Mouse (Mus musculus): ENCODE results near the gene Erg28. TPM values are rescaled to one million over a fixed set of nuclear protein-coding genes. Genes with fewer than 3 reads are reported as not detected.

Erg28 gene
- polyA plus RNA-seq, 1 experiment, result 19.1 TPM

- H3K4me3 ChIP-seq (ENCODE audit: extremely low read depth, insufficient read depth, insufficient read length), result no peak overlapping the region
- WGBS, result 77% methylated on average over 3 of the region's 3 CpGs
- TF ChIP-seq CTCF (IDR thresholded peaks at IDR 0.05; ENCODE audit: extremely low read depth, insufficient read depth, insufficient read length, insufficient replicate concordance) (no peak), POLR2A (IDR thresholded peaks at IDR 0.05; ENCODE audit: low read depth, low read length) (no peak)
Observed at GRCm38 (mm10) chr12:85781606-85782005, 42.7 kb downstream of the Erg28 start.

GRCm38 (mm10) chr12:85779707-85780106 lies 44.6 kb downstream of the Erg28 start:
- WGBS, result 95% methylated on average over 5 of the region's 5 CpGs
- no peak overlapping the region for H3K27ac ChIP-seq (ENCODE audit: insufficient read depth, low read length)
- no peaks in the 10 kb centered on the region for H3K4me1 ChIP-seq (ENCODE audit: control insufficient read depth, insufficient read depth, insufficient read length)
- DNase-seq (ENCODE audit: low read depth in 1 of 2, low spot score in 2 of 2), result no peak
- no peaks in the 10 kb centered on the region for H3K27me3 ChIP-seq (ENCODE audit: control insufficient read depth, insufficient read depth, low read length)
- no peak overlapping the region for H3K4me3 ChIP-seq (ENCODE audit: extremely low read depth, insufficient read depth, insufficient read length)
- no peaks in the 10 kb centered on the region for H3K36me3 ChIP-seq (ENCODE audit: control insufficient read depth, insufficient read depth, low read length)
- no peak for TF ChIP-seq CTCF (IDR thresholded peaks at IDR 0.05; ENCODE audit: extremely low read depth, insufficient read depth, insufficient read length, insufficient replicate concordance)
- no peak for TF ChIP-seq POLR2A (IDR thresholded peaks at IDR 0.05; ENCODE audit: low read depth, low read length)

More at GRCm38 (mm10) chr12:85781606-85782005, 42.7 kb downstream of the Erg28 start:
- Histone ChIP-seq H3K27me3 (ENCODE audit: control insufficient read depth, insufficient read depth, low read length) (no peaks in the 10 kb centered on the region), H3K36me3 (ENCODE audit: control insufficient read depth, insufficient read depth, low read length) (no peaks in the 10 kb centered on the region), H3K4me1 (ENCODE audit: control insufficient read depth, insufficient read depth, insufficient read length) (no peaks in the 10 kb centered on the region), H3K27ac (ENCODE audit: insufficient read depth, low read length) (no peak overlapping the region)
- DNase-seq (ENCODE audit: low read depth in 1 of 2, low spot score in 2 of 2), result no peak

GRCm38 (mm10) chr12:85778962-85779361 lies 45.4 kb downstream of the Erg28 start:
- H3K27ac ChIP-seq (ENCODE audit: insufficient read depth, low read length), result no peak overlapping the region
- no peaks in the 10 kb centered on the region for H3K36me3 ChIP-seq (ENCODE audit: control insufficient read depth, insufficient read depth, low read length)
- 77% methylated on average over 3 of the region's 3 CpGs for WGBS
- H3K4me1 ChIP-seq (ENCODE audit: control insufficient read depth, insufficient read depth, insufficient read length), result no peaks in the 10 kb centered on the region
- no peak overlapping the region for H3K4me3 ChIP-seq (ENCODE audit: extremely low read depth, insufficient read depth, insufficient read length)
- no peak for DNase-seq (ENCODE audit: low read depth in 1 of 2, low spot score in 2 of 2)
- no peaks in the 10 kb centered on the region for H3K27me3 ChIP-seq (ENCODE audit: control insufficient read depth, insufficient read depth, low read length)
- TF ChIP-seq POLR2A (IDR thresholded peaks at IDR 0.05; ENCODE audit: low read depth, low read length) (no peak), CTCF (IDR thresholded peaks at IDR 0.05; ENCODE audit: extremely low read depth, insufficient read depth, insufficient read length, insufficient replicate concordance) (no peak)

DNA sequence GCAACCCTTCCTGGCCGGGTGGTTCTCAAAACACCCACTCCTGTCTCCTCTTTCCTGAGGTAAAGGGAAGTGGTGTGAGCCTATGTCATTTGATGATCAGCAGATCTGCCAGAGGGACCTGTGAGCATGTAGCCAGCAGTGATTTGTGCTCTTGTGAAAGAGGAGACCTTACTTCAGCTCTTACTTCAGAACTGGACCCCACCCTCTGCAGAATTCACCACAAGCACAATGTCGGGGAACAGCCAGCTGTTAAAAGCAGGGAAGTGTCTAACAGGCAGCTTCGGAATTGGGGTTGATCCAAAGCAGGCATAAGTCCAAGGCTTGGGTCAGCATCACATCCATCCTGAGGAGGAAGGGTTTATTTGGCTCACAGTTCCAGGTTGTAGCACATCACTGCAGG lies 53.0 kb downstream of the Erg28 start:
- TF ChIP-seq CTCF (IDR thresholded peaks at IDR 0.05; ENCODE audit: extremely low read depth, insufficient read depth, insufficient read length, insufficient replicate concordance) (no peak), POLR2A (IDR thresholded peaks at IDR 0.05; ENCODE audit: low read depth, low read length) (no peak)
- Histone ChIP-seq H3K36me3 (ENCODE audit: control insufficient read depth, insufficient read depth, low read length) (no peaks in the 10 kb centered on the region), H3K4me3 (ENCODE audit: extremely low read depth, insufficient read depth, insufficient read length) (no peak overlapping the region), H3K27ac (ENCODE audit: insufficient read depth, low read length) (no peak overlapping the region), H3K4me1 (ENCODE audit: control insufficient read depth, insufficient read depth, insufficient read length) (no peaks in the 10 kb centered on the region), H3K27me3 (ENCODE audit: control insufficient read depth, insufficient read depth, low read length) (no peaks in the 10 kb centered on the region)
- DNase-seq (ENCODE audit: low read depth in 1 of 2, low spot score in 2 of 2), result no peak
- WGBS, result 31% methylated on average over 3 of the region's 3 CpGs

GRCm38 (mm10) chr12:85767750-85768149 lies 56.6 kb downstream of the Erg28 start:
- Histone ChIP-seq H3K27me3 (ENCODE audit: control insufficient read depth, insufficient read depth, low read length) (no peaks in the 10 kb centered on the region), H3K27ac (ENCODE audit: insufficient read depth, low read length) (no peak overlapping the region), H3K4me1 (ENCODE audit: control insufficient read depth, insufficient read depth, insufficient read length) (no peaks in the 10 kb centered on the region), H3K4me3 (ENCODE audit: extremely low read depth, insufficient read depth, insufficient read length) (no peak overlapping the region), H3K36me3 (ENCODE audit: control insufficient read depth, insufficient read depth, low read length) (no peaks in the 10 kb centered on the region)
- DNase-seq (ENCODE audit: low read depth in 1 of 2, low spot score in 2 of 2), result no peak
- 69% methylated on average over 4 of the region's 4 CpGs for WGBS
- no peak for TF ChIP-seq CTCF (IDR thresholded peaks at IDR 0.05; ENCODE audit: extremely low read depth, insufficient read depth, insufficient read length, insufficient replicate concordance)
- TF ChIP-seq POLR2A (IDR thresholded peaks at IDR 0.05; ENCODE audit: low read depth, low read length), result no peak

GRCm38 (mm10) chr12:85766287-85766686 lies 58.1 kb downstream of the Erg28 start:
- Histone ChIP-seq H3K4me3 (ENCODE audit: extremely low read depth, insufficient read depth, insufficient read length) (no peak overlapping the region), H3K27ac (ENCODE audit: insufficient read depth, low read length) (no peak overlapping the region), H3K27me3 (ENCODE audit: control insufficient read depth, insufficient read depth, low read length) (no peaks in the 10 kb centered on the region), H3K4me1 (ENCODE audit: control insufficient read depth, insufficient read depth, insufficient read length) (no peaks in the 10 kb centered on the region), H3K36me3 (ENCODE audit: control insufficient read depth, insufficient read depth, low read length) (no peaks in the 10 kb centered on the region)
- 88% methylated on average over 3 of the region's 3 CpGs for WGBS
- no peak for TF ChIP-seq CTCF (IDR thresholded peaks at IDR 0.05; ENCODE audit: extremely low read depth, insufficient read depth, insufficient read length, insufficient replicate concordance)
- no peak for TF ChIP-seq POLR2A (IDR thresholded peaks at IDR 0.05; ENCODE audit: low read depth, low read length)
- DNase-seq (ENCODE audit: low read depth in 1 of 2, low spot score in 2 of 2), result no peak

Other genes starting within 250 kb of the Erg28 start
- 8.2 and 9.6 TPM in 2 replicates for gene Jdp2, start 225.5 kb downstream of the Erg28 start, polyA plus RNA-seq (2012; rRNA removed)
- gene Batf, start 137.9 kb downstream of the Erg28 start, polyA plus RNA-seq (2012; rRNA removed), result 15.4 and 18.5 TPM in 2 replicates
- 0.40 and 0.60 TPM in 2 replicates for gene Flvcr2, start 78.0 kb downstream of the Erg28 start, polyA plus RNA-seq (2012; rRNA removed)
- 6.2 and 6.7 TPM in 2 replicates for gene Ttll5, start 109 bp upstream of the Erg28 start, polyA plus RNA-seq (2012; rRNA removed)

Measured in spleen, adult 2 months (tissue).